Mouse (Mus musculus) heart, adult 9 months (tissue): ENCODE data around the gene Dnajc15.

Experiments
- DNase-seq, 2 experiments: peaks; one replicate each; pipeline ENCODE4 v3.0.0; 2022; ENCODE audit warnings: low spot score in 2 of 2

Gene Dnajc15

GRCm38 (mm10) chr14:77796506-77796905 is 78.4 kb downstream of the Dnajc15 start:
- no peak for DNase-seq

DNA sequence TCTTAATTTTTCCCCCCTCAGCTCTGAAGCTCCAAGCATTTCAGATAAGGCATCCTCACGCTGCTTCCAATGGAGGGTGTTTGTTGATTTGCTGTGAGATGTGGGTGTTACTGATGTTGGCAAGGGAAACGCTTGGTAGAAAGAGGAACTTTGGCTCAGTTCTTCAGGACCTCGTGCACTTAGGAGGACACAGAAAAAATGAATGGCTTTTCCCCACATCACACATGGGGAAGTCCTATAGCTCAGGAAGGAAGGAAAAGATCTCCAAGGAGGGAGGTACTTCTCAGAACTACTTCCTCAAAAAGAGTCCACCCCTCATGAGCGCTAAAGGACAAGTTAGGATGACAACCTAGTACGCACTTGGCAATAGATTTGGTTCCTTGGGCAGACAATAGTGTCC is 79.7 kb downstream of the Dnajc15 start:
- DNase-seq, result peak; percentile 2 to 29

- DNase-seq, result peak in 1 of 2 experiments; percentile 10
Measured at GRCm38 (mm10) chr14:77794285-77794949, 80.5 kb downstream of the Dnajc15 start.

GRCm38 (mm10) chr14:77792998-77793397 is 81.9 kb downstream of the Dnajc15 start:
- no peak for DNase-seq

DNA sequence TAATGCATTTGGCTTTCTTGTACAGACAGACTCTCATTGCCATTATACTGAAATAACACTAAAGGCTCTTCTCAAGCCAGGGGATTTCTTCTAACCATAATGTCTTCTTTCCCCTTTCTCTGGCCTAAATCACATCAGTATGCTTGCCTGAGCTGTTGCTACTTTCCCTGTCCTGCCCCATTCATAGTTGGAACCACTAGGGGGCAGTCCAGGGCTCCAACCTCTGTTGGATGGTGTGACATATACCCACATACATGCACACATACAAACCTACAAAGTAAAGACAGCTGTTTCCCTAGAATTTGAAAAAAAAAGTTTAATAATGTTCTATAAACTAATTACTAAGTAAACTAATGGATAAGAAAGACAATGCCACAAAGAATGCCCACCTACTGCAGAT is 91.7 kb downstream of the Dnajc15 start:
- no peak for DNase-seq

DNA sequence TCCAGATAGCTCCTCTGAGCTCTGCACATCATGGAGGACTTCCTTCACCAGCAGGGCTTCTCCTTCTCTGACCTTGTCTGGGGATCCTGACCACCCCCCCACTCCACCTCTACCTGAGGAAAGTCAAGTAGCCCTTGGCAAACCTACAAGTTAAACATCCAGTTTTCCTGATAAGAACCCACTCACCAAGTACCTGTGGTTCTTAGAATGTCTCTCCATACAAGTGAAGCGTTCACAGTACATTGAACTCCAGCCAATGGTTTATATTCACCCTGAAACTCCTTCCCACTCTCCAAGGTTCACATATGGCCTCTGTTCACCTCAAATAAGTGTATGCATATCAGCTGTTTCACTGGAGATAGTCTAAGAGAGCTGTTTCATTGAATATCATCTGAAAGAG is 97.6 kb downstream of the Dnajc15 start:
- no peak for DNase-seq

GRCm38 (mm10) chr14:77776005-77776531 is 98.9 kb downstream of the Dnajc15 start:
- no peak for DNase-seq

DNA sequence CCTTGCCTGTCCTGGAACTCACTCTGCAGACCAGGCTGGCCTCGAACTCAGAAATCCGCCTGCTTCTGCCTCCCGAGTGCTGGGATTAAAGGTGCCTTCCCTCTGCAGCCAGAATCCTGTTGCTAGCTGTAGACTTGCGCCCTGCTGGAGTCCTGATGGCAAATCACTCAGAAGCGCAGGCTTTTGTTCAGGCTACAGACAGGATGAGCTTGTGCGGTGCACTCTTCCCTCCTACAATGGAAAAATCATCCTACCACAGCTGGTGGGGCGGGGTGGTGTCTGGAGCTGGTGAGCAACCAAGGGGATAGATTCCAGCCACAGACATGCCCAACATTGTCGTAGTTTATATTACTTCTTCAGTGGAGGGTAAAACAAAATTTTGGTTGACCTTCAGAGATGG is 101.6 kb downstream of the Dnajc15 start:
- no peak for DNase-seq

DNA sequence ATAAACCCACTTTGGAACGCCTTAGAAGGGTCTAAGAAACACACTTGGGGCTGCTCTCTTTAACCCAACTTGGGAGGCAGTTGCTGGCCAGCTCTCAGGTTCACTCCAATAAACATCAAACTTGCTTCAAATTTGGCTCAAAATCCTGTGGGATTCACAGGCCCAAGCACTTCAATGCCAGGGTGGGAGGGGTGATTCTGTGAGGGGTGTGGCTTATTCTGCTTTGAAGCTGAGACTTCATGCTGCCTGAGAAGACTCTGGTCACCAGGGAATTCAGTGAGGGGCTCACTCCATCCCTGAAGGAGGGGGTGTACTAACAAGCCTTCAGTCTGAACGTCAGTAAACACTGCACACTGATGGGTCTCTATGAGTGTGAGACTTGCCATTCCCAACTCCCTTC is 103.3 kb downstream of the Dnajc15 start:
- DNase-seq, result no peak
